Mouse (Mus musculus) kidney, adult 2 months (tissue): ENCODE data around the gene Antxrl. TPM values are rescaled to one million over a fixed set of nuclear protein-coding genes. Genes with fewer than 3 reads are reported as not detected.

Source experiments
- DNase-seq: peaks from one replicate; pipeline ENCODE4 v3.0.0; 2021
- H3K27ac ChIP-seq: fragments of 200-500 bp; 2 replicates; pipeline ENCODE4 v1.5.1; 2012; ENCODE audit warnings: low read depth, low read length, control low read depth, inconsistent platforms; ENCODE audit not compliant: insufficient read depth
- H3K27me3 ChIP-seq: fragments of 200-500 bp; replicated peaks from 2 replicates; pipeline ENCODE4 v1.6.1; 2012; ENCODE audit warnings: mild to moderate bottlenecking, moderate library complexity, low read length, inconsistent platforms; ENCODE audit not compliant: control insufficient read depth, insufficient read depth
- H3K36me3 ChIP-seq: fragments of 200-500 bp; 2 replicates; pipeline ENCODE4 v1.6.1; 2012; ENCODE audit warnings: mild to moderate bottlenecking, moderate library complexity, low read length, inconsistent platforms; ENCODE audit not compliant: control insufficient read depth, insufficient read depth
- H3K4me1 ChIP-seq: fragments of 200-500 bp; 2 replicates; pipeline ENCODE4 v1.6.1; 2011; ENCODE audit warnings: low read length; ENCODE audit not compliant: control insufficient read depth, insufficient read depth
- H3K4me3 ChIP-seq: fragments of 200-500 bp; 2 replicates; pipeline ENCODE4 v1.5.1; 2011; ENCODE audit warnings: mild to moderate bottlenecking, low read depth, low read length, control low read depth; ENCODE audit not compliant: insufficient read depth
- CTCF ChIP-seq: fragments of 200-500 bp; conservative IDR thresholded peaks from 2 replicates; pipeline ENCODE4 v1.5.1; 2011; ENCODE audit warnings: low read depth, mild to moderate bottlenecking, control low read depth, low read length, moderate library complexity, mixed read lengths; ENCODE audit not compliant: insufficient read depth, insufficient read length
- POLR2A ChIP-seq: fragments of 200-500 bp; IDR thresholded peaks from one replicate; pipeline ENCODE4 v1.6.1; 2011; ENCODE audit warnings: low read depth, low read length, control low read depth
- WGBS: fragments of 180-500 bp; shearing (Covaris S2); methylation state at CpG from one replicate; pipeline ENCODE4 v1.1.7; 2018; 5-methylcytosine and 5-hydroxymethylcytosine counted together
- polyA plus RNA-seq: library from polyadenylated mRNA; depleted of rRNA; stranded (reverse); fragments of >200 nt; gene quantifications from 2 replicates; pipeline ENCODE4 v1.2.3, GENCODE M21; 2012; rRNA removed

The Antxrl gene
- polyA plus RNA-seq, 1 experiment = not detected

GRCm38 (mm10) chr14:34120016-34120910 is 67.8 kb downstream of the Antxrl start:
- DNase-seq = no peak
- TF ChIP-seq CTCF (no peak), POLR2A (no peak)
- no peak overlapping the region for H3K4me3 ChIP-seq
- no peak overlapping the region for H3K27ac ChIP-seq
- no peaks in the 10 kb centered on the region for H3K4me1 ChIP-seq
- no peaks in the 10 kb centered on the region for H3K27me3 ChIP-seq
- H3K36me3 ChIP-seq = no peaks in the 10 kb centered on the region
- 31% methylated on average over 12 of the region's 12 CpGs for WGBS

- H3K4me1 ChIP-seq = no peaks in the 10 kb centered on the region
- no peak for DNase-seq
- no peaks in the 10 kb centered on the region for H3K36me3 ChIP-seq
- TF ChIP-seq CTCF (no peak), POLR2A (no peak)
- H3K27me3 ChIP-seq = no peaks in the 10 kb centered on the region
- 71% methylated on average over 3 of the region's 3 CpGs for WGBS
- no peak overlapping the region for H3K27ac ChIP-seq
- no peak overlapping the region for H3K4me3 ChIP-seq
Observed at GRCm38 (mm10) chr14:34120923-34121351, 68.4 kb downstream of the Antxrl start.

- TF ChIP-seq CTCF = no peak
- no peak for TF ChIP-seq POLR2A
- WGBS = 94% methylated on average over 4 of the region's 4 CpGs
- Histone ChIP-seq H3K27ac (no peak overlapping the region), H3K27me3 (no peaks in the 10 kb centered on the region), H3K4me1 (no peaks in the 10 kb centered on the region), H3K36me3 (no peaks in the 10 kb centered on the region), H3K4me3 (no peak overlapping the region)
- DNase-seq = no peak
Observed at GRCm38 (mm10) chr14:34121691-34122090, 69.2 kb downstream of the Antxrl start.

Other genes with a start within 250 kb of the Antxrl start
- gene Gdf10, start 129.1 kb upstream of the Antxrl start, polyA plus RNA-seq = 8.9 and 11.8 TPM in 2 replicates
- gene Gdf2, start 111.7 kb upstream of the Antxrl start, polyA plus RNA-seq = not detected in 2 replicates
- gene Rbp3, start 98.7 kb upstream of the Antxrl start, polyA plus RNA-seq = not detected in 2 replicates
- not detected in 2 replicates for gene Zfp488, start 73.9 kb upstream of the Antxrl start, polyA plus RNA-seq
- gene Gm30083, start 37.5 kb upstream of the Antxrl start, polyA plus RNA-seq = not detected in 2 replicates
- gene Gm5460, start 35.9 kb upstream of the Antxrl start, polyA plus RNA-seq = 0.07 TPM in 1 of 2 replicates, not detected in the other
- gene Anxa8, start 33.3 kb downstream of the Antxrl start, polyA plus RNA-seq = 1.7 and 2.3 TPM in 2 replicates
- gene A630023A22Rik, start 50.0 kb downstream of the Antxrl start, polyA plus RNA-seq = not detected in 2 replicates
- 0.03 and 0.06 TPM in 2 replicates for gene Npy4r, start 99.8 kb downstream of the Antxrl start, polyA plus RNA-seq
- 0.11 and 0.20 TPM in 2 replicates for gene Gprin2, start 148.9 kb downstream of the Antxrl start, polyA plus RNA-seq
- 1.3 and 1.5 TPM in 2 replicates for gene Syt15, start 166.9 kb downstream of the Antxrl start, polyA plus RNA-seq